Mouse (Mus musculus) heart, embryonic 14.5 days (tissue): ENCODE data around the gene Slc22a21. TPM values are rescaled to one million over a fixed set of nuclear protein-coding genes. Genes with fewer than 3 reads are reported as not detected.
"Not testable (repeated sequence)": the region's sequence is repeated elsewhere in the genome, so short reads cannot be mapped to it uniquely, and the experiment has no call there.

Experiments used
- ATAC-seq: fragments of 200-750 bp; cut with Nextera tagmentation; 2 replicates; pipeline ENCODE4 v1.8.0; 2017; ENCODE audit warnings: low read depth, moderate TSS enrichment; ENCODE audit not compliant: insufficient number of reproducible peaks, insufficient read depth, low FRiP score
- H3K27ac ChIP-seq, 2 experiments: fragments of 200-500 bp in 1 of 2; fragments of 300-500 bp in 1 of 2; sonication (generic) in 1 of 2; replicated peaks in 1 of 2; 2 replicates each; pipeline ENCODE4 v1.5.1; 2012 to 2014; ENCODE audit warnings: low read depth in 2 of 2, low read length in 2 of 2, control low read depth in 1 of 2, mild to moderate bottlenecking in 1 of 2, mixed read lengths in 1 of 2; ENCODE audit not compliant: control insufficient read depth in 1 of 2, insufficient read depth in 1 of 2
- H3K27me3 ChIP-seq: fragments of 300-500 bp; sonication (generic); 2 replicates; pipeline ENCODE4 v1.6.1; 2014; ENCODE audit warnings: mild to moderate bottlenecking, low read length, control low read depth; ENCODE audit not compliant: control insufficient read depth, insufficient read depth
- H3K36me3 ChIP-seq: fragments of 300-500 bp; sonication (generic); 2 replicates; pipeline ENCODE4 v1.6.1; 2014; ENCODE audit warnings: mild to moderate bottlenecking, control low read depth, low read length, mixed read lengths; ENCODE audit not compliant: control insufficient read depth, insufficient read depth
- H3K4me1 ChIP-seq, 2 experiments: fragments of 200-500 bp in 1 of 2; fragments of 300-500 bp in 1 of 2; sonication (generic) in 1 of 2; 2 replicates each; pipeline ENCODE4 v1.6.1; 2012 to 2014; ENCODE audit warnings: low read length in 2 of 2, control low read depth in 1 of 2, mixed read lengths in 1 of 2; ENCODE audit not compliant: control insufficient read depth in 2 of 2, insufficient read depth in 2 of 2
- H3K4me2 ChIP-seq: fragments of 300-500 bp; sonication (generic); 2 replicates; pipeline ENCODE4 v1.6.1; 2014; ENCODE audit warnings: mild to moderate bottlenecking, low read length
- H3K4me3 ChIP-seq, 2 experiments: fragments of 200-500 bp in 1 of 2; fragments of 300-500 bp in 1 of 2; sonication (generic) in 1 of 2; 2 replicates each; pipeline ENCODE4 v1.5.1; 2012 to 2014; ENCODE audit warnings: low read length in 2 of 2, mild to moderate bottlenecking in 2 of 2, control low read depth in 1 of 2, low read depth in 1 of 2, moderate library complexity in 1 of 2; ENCODE audit not compliant: control insufficient read depth in 1 of 2, insufficient read depth in 1 of 2
- H3K9ac ChIP-seq: fragments of 300-500 bp; sonication (generic); 2 replicates; pipeline ENCODE4 v1.6.1; 2014; ENCODE audit warnings: mild to moderate bottlenecking, low read length
- H3K9me3 ChIP-seq: fragments of 300-500 bp; sonication (generic); 2 replicates; pipeline ENCODE4 v1.6.1; 2016; ENCODE audit warnings: low read length, control low read depth; ENCODE audit not compliant: control insufficient read depth
- WGBS: fragments of 180-500 bp; shearing (Covaris S2); extraction: QIAGEN DNeasy Blood & Tissue Kit; methylation state at CpG from one replicate; pipeline ENCODE4 v1.1.7; 2014; 5-methylcytosine and 5-hydroxymethylcytosine counted together
- polyA plus RNA-seq: library from polyadenylated mRNA; unstranded; fragments of >200 nt; fragmentation: Nextera tagmentation; extraction: Ambion mirVana; gene quantifications from 2 replicates; pipeline ENCODE4 v1.2.1, GENCODE M21; 2014

Gene Slc22a21
- polyA plus RNA-seq, 1 experiment from 2014 or later, result 2.6 TPM

- no peak overlapping the region for H3K4me2 ChIP-seq
- peaks cover 0 to 7% of the 10 kb centered on the region in 2 experiments; a peak in 1 of 4 replicates for H3K4me1 ChIP-seq
- H3K27me3 ChIP-seq, result no peaks in the 10 kb centered on the region
- 74% methylated on average over 4 of the region's 4 CpGs for WGBS
- H3K9me3 ChIP-seq, result no peaks in the 10 kb centered on the region
- ATAC-seq, result no peak
- no peaks in the 10 kb centered on the region for H3K36me3 ChIP-seq
- no peak overlapping the region for H3K4me3 ChIP-seq
- no peak overlapping the region for H3K27ac ChIP-seq
- H3K9ac ChIP-seq, result no peak overlapping the region
Measured at GRCm38 (mm10) chr11:54006901-54007300, 26.8 kb upstream of the Slc22a21 start.

- ATAC-seq, H3K36me3 ChIP-seq, H3K27me3 ChIP-seq, H3K4me1 ChIP-seq, H3K4me3 ChIP-seq, H3K9ac ChIP-seq, H3K9me3 ChIP-seq, H3K27ac ChIP-seq, H3K4me2 ChIP-seq: not testable (repeated sequence)
- WGBS, result 59% methylated on average over 5 of the region's 5 CpGs
Measured at GRCm38 (mm10) chr11:54006362-54006761, 26.2 kb upstream of the Slc22a21 start.

DNA sequence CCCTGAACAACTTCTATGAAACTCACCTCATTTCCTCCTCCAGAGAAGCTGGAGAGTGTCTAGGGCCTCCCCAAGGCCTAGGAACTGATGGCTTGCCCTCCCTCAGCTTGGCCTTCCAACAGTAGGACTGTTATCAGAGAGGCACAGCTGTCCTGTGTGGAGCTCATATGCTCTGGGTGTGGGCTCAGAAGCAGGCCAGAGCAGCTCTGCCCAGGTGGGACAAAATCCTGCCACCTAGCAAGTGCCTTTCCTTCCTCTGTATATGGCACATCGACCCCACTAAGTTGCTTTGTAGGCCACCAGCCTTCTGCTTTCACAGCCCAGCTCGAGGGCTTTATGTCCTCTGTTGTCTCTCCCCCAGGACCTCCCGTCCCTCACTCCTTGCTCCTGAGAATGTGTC lies 24.6 kb upstream of the Slc22a21 start:
- WGBS, result 73% methylated on average over 3 of the region's 3 CpGs
- Histone ChIP-seq H3K27ac (no peak overlapping the region), H3K4me2 (no peak overlapping the region), H3K27me3 (no peaks in the 10 kb centered on the region), H3K9me3 (no peaks in the 10 kb centered on the region), H3K36me3 (no peaks in the 10 kb centered on the region), H3K4me3 (no peak overlapping the region), H3K9ac (no peak overlapping the region), H3K4me1 (peaks cover 0 to 7% of the 10 kb centered on the region in 2 experiments; a peak in 1 of 4 replicates)
- no peak for ATAC-seq

DNA sequence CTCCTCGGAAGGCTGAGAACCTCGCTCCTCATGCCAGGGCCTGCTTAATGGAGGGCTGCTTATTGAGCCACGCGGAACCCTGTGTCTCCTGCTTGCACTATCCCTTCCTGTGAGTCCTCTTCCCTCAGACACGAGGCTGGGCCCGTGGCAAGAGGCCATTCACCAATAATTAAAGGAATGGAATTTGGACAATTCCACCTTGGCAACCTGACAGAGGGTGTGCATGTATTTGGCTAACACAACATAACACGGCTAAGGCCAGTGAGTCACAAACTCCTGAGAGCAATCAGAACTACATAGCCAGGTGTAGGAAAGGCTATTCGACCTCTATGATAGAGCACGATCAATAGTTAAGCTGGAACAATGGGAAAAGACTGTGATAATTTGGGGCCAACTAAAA lies 24.1 kb upstream of the Slc22a21 start:
- Histone ChIP-seq H3K4me3 (no peak overlapping the region), H3K4me1 (peaks cover 0 to 7% of the 10 kb centered on the region in 2 experiments; a peak in 1 of 4 replicates), H3K9ac (no peak overlapping the region), H3K27me3 (no peaks in the 10 kb centered on the region), H3K9me3 (no peaks in the 10 kb centered on the region), H3K4me2 (no peak overlapping the region), H3K27ac (no peak overlapping the region), H3K36me3 (no peaks in the 10 kb centered on the region)
- 69% methylated on average over 9 of the region's 9 CpGs for WGBS
- ATAC-seq, result no peak

DNA sequence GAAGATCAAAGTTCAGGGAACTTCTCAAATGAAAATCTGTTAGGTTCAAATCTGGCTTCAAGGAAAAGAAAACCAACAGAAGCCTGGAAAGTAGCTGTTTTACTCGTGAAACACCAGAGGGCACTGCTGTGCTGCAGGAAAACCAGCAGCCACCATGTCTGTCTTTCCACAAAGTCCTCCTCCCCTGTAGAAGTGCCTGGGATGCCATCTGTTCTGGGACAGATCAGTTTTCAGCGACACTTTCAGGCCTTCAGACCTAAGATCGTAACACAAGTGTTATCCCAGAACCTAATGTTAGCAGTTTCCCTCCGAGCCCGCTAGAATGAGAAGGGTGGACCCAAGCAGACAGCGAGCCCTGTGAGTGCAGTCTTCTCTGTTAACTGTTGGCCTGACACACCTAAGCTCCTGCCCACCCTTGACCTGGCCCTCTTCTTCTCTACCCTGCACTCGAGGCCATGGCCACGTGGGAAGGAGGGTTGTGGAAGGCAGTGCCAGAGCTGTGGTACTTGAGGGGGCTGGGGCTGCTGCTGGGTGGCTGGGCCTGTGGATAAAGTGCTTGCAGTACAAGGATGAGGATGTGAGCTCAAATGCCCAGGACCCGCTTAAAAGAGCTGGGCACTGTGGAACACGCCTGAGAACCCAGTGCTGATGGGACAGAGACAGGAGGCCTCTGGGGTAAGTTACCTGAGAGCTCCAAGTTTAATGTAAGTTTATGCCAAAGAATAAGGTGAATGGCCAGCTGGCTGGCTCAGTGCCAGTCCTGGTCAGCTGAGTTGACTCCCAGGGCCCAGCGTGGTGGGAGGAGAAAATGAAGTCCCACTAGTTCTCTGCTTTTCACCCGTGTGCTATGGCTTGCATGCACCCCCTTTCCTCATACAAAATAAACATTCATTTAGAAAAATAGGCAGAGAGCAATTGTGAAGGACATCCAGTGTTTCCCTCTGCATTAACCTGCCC lies 22.9 kb upstream of the Slc22a21 start:
- H3K9me3 ChIP-seq, H3K4me3 ChIP-seq, H3K4me2 ChIP-seq, ATAC-seq, H3K4me1 ChIP-seq, H3K36me3 ChIP-seq, H3K27ac ChIP-seq, H3K27me3 ChIP-seq, H3K9ac ChIP-seq: not testable (repeated sequence)
- WGBS, result 41% methylated on average over 12 of the region's 12 CpGs

- Histone ChIP-seq H3K4me3 (no peak overlapping the region), H3K4me1 (peaks cover 0 to 7% of the 10 kb centered on the region in 2 experiments; a peak in 1 of 4 replicates), H3K4me2 (no peak overlapping the region), H3K9me3 (no peaks in the 10 kb centered on the region), H3K27me3 (no peaks in the 10 kb centered on the region), H3K9ac (no peak overlapping the region), H3K27ac (no peak overlapping the region), H3K36me3 (no peaks in the 10 kb centered on the region)
- 6% methylated on average over 5 of the region's 5 CpGs for WGBS
- no peak for ATAC-seq
Measured at GRCm38 (mm10) chr11:54002147-54002760, 22.1 kb upstream of the Slc22a21 start.

GRCm38 (mm10) chr11:53997661-53998060 lies 17.5 kb upstream of the Slc22a21 start:
- H3K9me3 ChIP-seq, result no peaks in the 10 kb centered on the region
- 39% methylated on average over 2 of the region's 2 CpGs for WGBS
- no peaks in the 10 kb centered on the region for H3K27me3 ChIP-seq
- no peak for ATAC-seq
- no peak overlapping the region for H3K9ac ChIP-seq
- no peak overlapping the region for H3K4me3 ChIP-seq
- H3K27ac ChIP-seq, result no peak overlapping the region
- no peaks in the 10 kb centered on the region for H3K4me1 ChIP-seq
- no peak overlapping the region for H3K4me2 ChIP-seq
- H3K36me3 ChIP-seq, result no peaks in the 10 kb centered on the region
